ENCODE assay signal across 31 mouse cellular contexts in the genomic region with DNA sequence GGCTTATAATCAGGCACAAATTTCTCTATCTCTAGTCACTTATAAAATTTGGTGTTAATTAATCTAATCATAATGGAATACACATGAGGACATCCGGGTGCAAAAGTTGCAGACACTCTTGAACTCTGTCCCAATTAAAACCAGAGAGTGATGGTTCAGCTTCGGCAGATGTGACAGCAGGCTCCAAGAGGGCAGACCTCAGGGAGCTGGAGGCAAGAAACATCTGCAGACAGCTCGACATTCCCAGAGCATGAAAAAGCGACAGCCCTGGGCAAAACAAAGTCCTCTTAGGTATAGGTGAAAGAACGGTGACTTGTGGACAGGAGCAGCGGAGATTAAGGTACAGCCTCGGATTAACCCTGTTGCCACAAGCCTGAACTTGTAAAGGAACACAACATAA. TPM values are rescaled to one million over a fixed set of nuclear protein-coding genes. Genes with fewer than 3 reads are reported as not detected.
DNase-seq lines count a peak whose midpoint lies in the region; ATAC-seq lines count a peak whose summit lies in the region.
"Had no signal": no experiment of that assay in that cellular context is flagged by ENCODE, and none has a peak within 500 bp of the region (broad histone marks: within the 10 kb centered on the region; RNA-seq: fewer than 3 reads in every experiment).

No protein-coding gene starts in this region.

- no peak overlapping the region for H3K9ac ChIP-seq in kidney, embryonic 15.5 days
- H3K9ac ChIP-seq in kidney, embryonic 16.5 days (replicated peaks; ENCODE audit: low read length): no peak overlapping the region
- H3K9ac ChIP-seq in kidney, embryonic 14.5 days (ENCODE audit: low read depth, low read length): no peak overlapping the region
- H3K9ac ChIP-seq in forebrain, embryonic 15.5 days (replicated peaks): no peak overlapping the region
- H3K9ac ChIP-seq: embryonic facial prominence, embryonic 12.5 days; embryonic facial prominence, embryonic 15.5 days; forebrain, embryonic 13.5 days; forebrain, postnatal 0 days; heart, embryonic 12.5 days; heart, embryonic 15.5 days; hindbrain, embryonic 14.5 days had no signal

- no peak overlapping the region for H3K27ac ChIP-seq in kidney, embryonic 15.5 days
- H3K27ac ChIP-seq in kidney, embryonic 16.5 days (ENCODE audit: low read length): no peak overlapping the region
- no peak overlapping the region for H3K27ac ChIP-seq in kidney, embryonic 14.5 days (ENCODE audit: low read depth, low read length)
- no peak overlapping the region for H3K27ac ChIP-seq in forebrain, embryonic 15.5 days (replicated peaks)
- H3K27ac ChIP-seq: embryonic facial prominence, embryonic 12.5 days; embryonic facial prominence, embryonic 15.5 days; forebrain, embryonic 10.5 days; forebrain, embryonic 13.5 days; gastrocnemius, adult 2 months; heart, embryonic 15.5 days; hindbrain, embryonic 14.5 days; hindbrain, postnatal 0 days had no signal

- no peaks in the 10 kb centered on the region for H3K9me3 ChIP-seq in kidney, embryonic 15.5 days (replicated peaks)
- no peaks in the 10 kb centered on the region for H3K9me3 ChIP-seq in kidney, embryonic 16.5 days (ENCODE audit: low read length)
- no peaks in the 10 kb centered on the region for H3K9me3 ChIP-seq in kidney, embryonic 14.5 days (ENCODE audit: control insufficient read depth, low read length)
- no peaks in the 10 kb centered on the region for H3K9me3 ChIP-seq in forebrain, embryonic 15.5 days
- H3K9me3 ChIP-seq: embryonic facial prominence, embryonic 12.5 days; embryonic facial prominence, embryonic 15.5 days; forebrain, embryonic 10.5 days; forebrain, embryonic 13.5 days; heart, embryonic 12.5 days; heart, embryonic 15.5 days had no signal

- peak; percentile 29 for DNase-seq in kidney, adult 18-20 months
- DNase-seq in adipocyte (ENCODE audit: low spot score) (peak; percentile 43), MN1 (ENCODE audit: low spot score) (no peak)
- peak; percentile 53 for DNase-seq in kidney, postnatal 14 days
- DNase-seq: adrenal gland, postnatal 10 days; adrenal gland, postnatal 36 days; cerebellum, adult 11 months; cerebellum, adult 2 months; cerebellum, adult 9-11 months; cerebellum, postnatal 25 days; forebrain, postnatal 0 days; gastrocnemius, adult 2 months; gastrocnemius, postnatal 14 days; heart, adult 18-20 months; heart, postnatal 10 days; heart, postnatal 4 days had no signal

- 57% methylated on average over 7 of the region's 7 CpGs for WGBS in kidney, embryonic 15.5 days
- 61% methylated on average over 7 of the region's 7 CpGs for WGBS in kidney, embryonic 16.5 days
- WGBS in kidney, embryonic 14.5 days: 53% methylated on average over 7 of the region's 7 CpGs
- 86% methylated on average over 7 of the region's 7 CpGs for WGBS in forebrain, embryonic 15.5 days

- H3K4me2 ChIP-seq in kidney, embryonic 15.5 days: no peak overlapping the region
- no peak overlapping the region for H3K4me2 ChIP-seq in kidney, embryonic 16.5 days (replicated peaks; ENCODE audit: low read depth, low read length)
- H3K4me2 ChIP-seq in kidney, embryonic 14.5 days (replicated peaks; ENCODE audit: low read depth, low read length): no peak overlapping the region
- no peak overlapping the region for H3K4me2 ChIP-seq in forebrain, embryonic 15.5 days (replicated peaks)
- H3K4me2 ChIP-seq: embryonic facial prominence, embryonic 12.5 days; embryonic facial prominence, embryonic 15.5 days; forebrain, embryonic 13.5 days; heart, embryonic 12.5 days; heart, embryonic 15.5 days; hindbrain, embryonic 14.5 days had no signal

- H3K36me3 ChIP-seq in kidney, embryonic 15.5 days: no peaks in the 10 kb centered on the region
- no peaks in the 10 kb centered on the region for H3K36me3 ChIP-seq in kidney, embryonic 16.5 days (ENCODE audit: insufficient read depth, low read length)
- H3K36me3 ChIP-seq in kidney, embryonic 14.5 days (ENCODE audit: control insufficient read depth, insufficient read depth, low read length): no peaks in the 10 kb centered on the region
- no peaks in the 10 kb centered on the region for H3K36me3 ChIP-seq in forebrain, embryonic 15.5 days
- H3K36me3 ChIP-seq: embryonic facial prominence, embryonic 12.5 days; embryonic facial prominence, embryonic 15.5 days; forebrain, embryonic 10.5 days; heart, embryonic 12.5 days; heart, embryonic 15.5 days had no signal

- ATAC-seq in kidney, embryonic 15.5 days (replicated peaks; ENCODE audit: low FRiP score): no peak; the same call in 1 of the 2 replicates
- peak; percentile 23; the same call in 1 of the 2 replicates for ATAC-seq in kidney, embryonic 16.5 days (ENCODE audit: low FRiP score, low TSS enrichment)
- no peak for ATAC-seq in kidney, embryonic 14.5 days (ENCODE audit: low FRiP score, low TSS enrichment)
- ATAC-seq in forebrain, embryonic 15.5 days (replicated peaks): no peak
- ATAC-seq: activated CD4-positive, CD25-positive, alpha-beta regulatory T cell, adult 4 months; CD4-positive, CD25-positive, alpha-beta regulatory T cell, adult 4 months; forebrain, embryonic 13.5 days; forebrain, postnatal 0 days; hindbrain, postnatal 0 days; inflammation-experienced regulatory T-cells, adult 6 months had no signal

- H3K4me3 ChIP-seq in kidney, embryonic 15.5 days (replicated peaks): no peak overlapping the region
- no peak overlapping the region for H3K4me3 ChIP-seq in kidney, embryonic 16.5 days (ENCODE audit: low read length)
- no peak overlapping the region for H3K4me3 ChIP-seq in kidney, embryonic 14.5 days (ENCODE audit: low read length)
- no peak overlapping the region for H3K4me3 ChIP-seq in forebrain, embryonic 15.5 days
- H3K4me3 ChIP-seq: embryonic facial prominence, embryonic 12.5 days; embryonic facial prominence, embryonic 15.5 days; forebrain, embryonic 10.5 days; forebrain, embryonic 13.5 days; gastrocnemius, adult 2 months; heart, embryonic 12.5 days; heart, embryonic 15.5 days had no signal

- H3K4me1 ChIP-seq in kidney, embryonic 15.5 days: no peaks in the 10 kb centered on the region
- no peaks in the 10 kb centered on the region for H3K4me1 ChIP-seq in kidney, embryonic 16.5 days (ENCODE audit: insufficient read depth, low read length)
- no peaks in the 10 kb centered on the region for H3K4me1 ChIP-seq in kidney, embryonic 14.5 days (ENCODE audit: control insufficient read depth, insufficient read depth, low read length)
- H3K4me1 ChIP-seq in forebrain, embryonic 15.5 days: no peaks in the 10 kb centered on the region
- H3K4me1 ChIP-seq: embryonic facial prominence, embryonic 12.5 days; embryonic facial prominence, embryonic 15.5 days; forebrain, embryonic 10.5 days; forebrain, embryonic 13.5 days; heart, embryonic 15.5 days had no signal

- no peaks in the 10 kb centered on the region for H3K27me3 ChIP-seq in kidney, embryonic 15.5 days
- H3K27me3 ChIP-seq in kidney, embryonic 16.5 days (ENCODE audit: insufficient read depth, low read length): no peaks in the 10 kb centered on the region
- H3K27me3 ChIP-seq in kidney, embryonic 14.5 days (ENCODE audit: control insufficient read depth, insufficient read depth, low read length): no peaks in the 10 kb centered on the region
- H3K27me3 ChIP-seq in forebrain, embryonic 15.5 days: no peaks in the 10 kb centered on the region
- H3K27me3 ChIP-seq: embryonic facial prominence, embryonic 12.5 days; embryonic facial prominence, embryonic 15.5 days; forebrain, embryonic 13.5 days; heart, embryonic 12.5 days; heart, embryonic 15.5 days had no signal

RNA-seq across cellular contexts. Expression of a gene that starts 35.5 kb away (rescaled TPM):
- polyA plus RNA-seq in kidney, embryonic 15.5 days (2015; fragmentation: Nextera tagmentation; extraction: Ambion mirVana): 20.1 and 21.7 TPM in 2 replicates
- polyA plus RNA-seq in kidney, embryonic 16.5 days (2015; fragmentation: Nextera tagmentation; extraction: Ambion mirVana): 21.2 and 25.9 TPM in 2 replicates
- polyA plus RNA-seq in kidney, embryonic 14.5 days (2014; fragmentation: Nextera tagmentation; extraction: Ambion mirVana): 11.4 and 24.7 TPM in 2 replicates
- polyA plus RNA-seq in forebrain, embryonic 15.5 days (2015; fragmentation: Nextera tagmentation; extraction: Ambion mirVana): 2.5 and 3.1 TPM in 2 replicates
